Mouse (Mus musculus) cerebellum, adult 2 months (tissue): Measurements from ENCODE around the gene Scamp3.

Experiments used
- CTCF ChIP-seq: fragments of 200-500 bp; IDR thresholded peaks from 2 replicates; pipeline ENCODE4 v1.5.1; 2011; ENCODE audit warnings: low read depth, mild to moderate bottlenecking, control low read depth, low read length, moderate library complexity, borderline replicate concordance; ENCODE audit not compliant: insufficient read depth
- POLR2A ChIP-seq: fragments of 200-500 bp; IDR thresholded peaks from 2 replicates; pipeline ENCODE4 v1.6.1; 2011; ENCODE audit warnings: low read length, control low read depth, borderline replicate concordance; ENCODE audit not compliant: insufficient read depth

GRCm38 (mm10) chr3:89231345-89231744, 54.1 kb downstream of the Scamp3 start:
- TF ChIP-seq POLR2A (no peak), CTCF (no peak)
